Mouse (Mus musculus): ENCODE data around the gene Gm49425. TPM values are rescaled to one million over a fixed set of nuclear protein-coding genes. Genes with fewer than 3 reads are reported as not detected.
A peak's percentile ranks its signal among the peaks of the same experiment; 100 is the strongest.

The Gm49425 gene
- polyA plus RNA-seq, 2 experiments from 2014 or later: not detected

DNA sequence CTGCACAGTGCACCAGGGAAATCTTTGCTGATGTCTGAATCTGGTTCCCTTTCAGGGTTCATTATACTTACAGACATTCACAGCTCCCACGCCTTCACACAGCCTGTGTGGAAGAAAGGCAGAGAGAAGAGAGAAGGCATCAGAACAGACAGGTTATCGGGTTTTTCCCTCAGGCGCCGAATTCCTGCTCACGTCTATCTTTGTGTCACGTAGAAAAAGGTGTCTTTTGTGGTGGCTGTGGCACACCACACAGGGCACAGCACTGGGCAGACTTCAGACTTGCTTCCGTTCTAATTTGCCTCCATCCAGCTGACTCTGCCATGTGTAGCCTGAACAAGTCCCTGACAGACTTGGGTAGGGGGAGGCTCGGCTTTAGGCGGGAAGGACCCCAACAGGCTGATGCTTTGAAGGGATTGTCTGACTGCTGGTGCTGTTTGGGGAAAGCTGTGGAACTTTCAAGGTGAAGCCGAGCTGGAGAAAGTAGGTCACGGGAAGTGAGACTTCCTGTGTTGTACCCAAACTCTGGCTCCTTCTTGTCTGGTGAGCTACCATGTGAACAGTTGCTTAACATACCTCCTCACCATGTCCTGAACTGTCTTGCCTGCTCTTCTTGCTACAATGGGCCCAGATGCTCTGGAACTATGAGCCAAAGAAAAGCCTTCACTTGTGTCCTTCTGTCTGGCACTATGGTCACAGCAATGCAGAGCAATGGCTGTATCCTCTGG lies 31.0 kb downstream of the Gm49425 start:
- peak; percentile 68 for ATAC-seq

- no peak for ATAC-seq
These were observed 32.1 kb downstream of the Gm49425 start for GRCm38 (mm10) chr15:101484939-101485338.

DNA sequence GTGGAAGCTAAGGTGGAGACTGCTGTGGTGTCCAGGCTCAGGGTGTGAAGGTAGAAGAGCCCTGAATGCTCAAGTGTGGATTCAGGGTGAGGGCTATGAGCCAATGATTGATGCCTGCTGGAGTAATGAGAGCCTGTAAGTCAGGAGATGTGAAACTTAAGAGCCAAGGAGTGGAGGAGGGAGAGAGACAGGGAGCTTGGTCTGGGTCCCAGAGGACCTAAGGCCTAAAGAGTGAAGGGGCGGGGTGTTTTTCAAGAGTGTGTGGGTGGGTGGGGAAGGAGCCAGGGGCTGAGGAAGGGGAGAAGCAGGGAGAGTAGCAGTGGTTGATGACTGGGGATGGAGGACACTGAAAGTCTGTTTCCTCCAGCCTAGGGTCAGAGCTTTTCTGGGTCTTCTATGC lies 33.4 kb downstream of the Gm49425 start:
- no peak for ATAC-seq

DNA sequence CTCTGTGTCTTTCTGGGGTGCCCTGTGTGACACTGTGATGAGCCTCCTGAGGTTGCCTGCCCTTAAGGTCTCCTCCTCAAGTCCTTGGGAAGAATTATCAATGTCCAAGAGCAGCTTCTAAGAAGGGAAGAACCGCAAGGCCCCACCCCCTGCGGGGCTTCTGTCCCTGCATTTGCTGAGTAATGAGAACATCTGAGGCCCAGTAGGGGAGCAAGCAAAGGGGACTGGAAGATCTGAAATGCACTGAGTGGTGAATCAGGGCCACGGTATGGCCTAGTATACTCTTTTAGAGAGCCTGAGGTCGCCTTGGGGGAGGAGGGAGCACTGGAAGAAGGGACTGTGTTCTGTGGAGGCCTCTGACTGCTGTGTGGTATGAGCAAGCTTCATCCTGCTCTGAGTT lies 35.0 kb downstream of the Gm49425 start:
- no peak for ATAC-seq

- no peak for ATAC-seq
These were observed 37.4 kb downstream of the Gm49425 start for GRCm38 (mm10) chr15:101479666-101480060.

DNA sequence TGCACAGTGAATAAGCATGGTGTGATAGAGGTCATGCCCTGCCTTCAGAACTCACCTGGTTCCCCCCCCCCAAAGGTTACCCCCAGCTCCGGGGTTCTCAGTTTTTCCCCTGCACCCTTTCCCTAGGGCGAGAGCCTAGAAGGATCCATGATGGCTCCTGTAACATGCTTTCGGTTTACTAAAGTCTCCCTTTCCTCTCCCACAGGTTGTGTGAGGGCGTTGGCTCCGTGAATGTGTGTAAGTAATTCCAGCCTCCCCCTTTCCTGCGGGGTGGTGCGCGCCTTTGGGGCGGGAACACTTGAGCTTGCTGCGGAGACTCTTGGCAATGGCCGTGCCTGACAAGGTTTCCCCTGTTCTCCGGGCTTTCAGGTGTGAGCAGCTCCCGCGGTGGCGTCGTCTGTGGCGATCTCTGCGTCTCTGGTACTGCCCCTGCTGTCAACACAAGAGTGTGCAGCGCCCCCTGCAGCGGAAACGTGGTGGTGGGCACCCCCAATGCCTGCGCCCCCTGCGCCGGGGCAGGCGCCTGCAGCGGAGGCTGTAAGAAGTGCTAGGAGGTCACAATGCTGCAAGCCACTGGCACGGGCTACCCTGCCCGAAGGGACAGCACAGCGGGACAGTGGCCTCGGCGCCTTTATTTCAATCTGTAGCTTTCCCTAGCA lies 37.9 kb downstream of the Gm49425 start:
- ATAC-seq: no peak

DNA sequence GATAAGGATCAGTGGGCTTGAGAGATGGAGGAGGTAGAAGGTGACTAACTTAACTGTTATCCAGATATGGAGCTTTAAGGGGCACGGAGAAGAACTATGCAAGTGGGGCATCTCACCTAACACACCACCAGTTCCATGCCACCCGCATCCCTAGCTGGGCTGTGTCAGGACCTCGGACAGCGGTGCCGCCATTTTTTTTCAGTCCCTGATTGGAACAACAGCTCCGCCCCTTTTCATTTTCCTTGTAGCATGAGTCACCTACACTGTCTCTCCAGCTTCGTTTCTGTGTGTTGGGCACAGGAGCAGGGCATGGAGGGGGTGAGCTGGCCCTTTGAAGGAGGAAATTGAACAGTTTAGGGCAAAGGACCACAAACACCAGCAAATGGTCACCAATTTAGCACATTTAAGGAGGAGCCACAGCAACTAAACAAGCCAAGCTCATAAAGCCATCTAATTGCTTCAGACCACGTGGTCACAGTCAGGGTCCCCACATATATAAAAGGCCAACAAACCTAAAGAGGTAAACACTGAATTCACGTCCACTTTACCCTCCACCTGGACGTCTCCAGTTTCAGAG lies 44.0 kb downstream of the Gm49425 start, which contains the start of gene Krt86:
Gene Krt86, plus strand, starts transcription at position 527 of the 577 bp plus-strand sequence.
- no peak for ATAC-seq

- no peak for ATAC-seq
These were observed 48.0 kb downstream of the Gm49425 start for GRCm38 (mm10) chr15:101469093-101469492.

Other genes starting within 250 kb of the Gm49425 start
- gene Atg101, start 233.0 kb downstream of the Gm49425 start, polyA plus RNA-seq (2017; shearing (Covaris generic)): 10 to 100 TPM; 42.8 to 43.6 TPM
- gene 6030408B16Rik, start 224.0 kb downstream of the Gm49425 start, polyA plus RNA-seq (2017; shearing (Covaris generic)): under 1 TPM in 1 of 2 experiments, not detected in 1; 0.38 TPM
- not detected for gene Krt80, start 147.1 kb downstream of the Gm49425 start, polyA plus RNA-seq (2017; shearing (Covaris generic))
- not detected for gene Krt7, start 106.2 kb downstream of the Gm49425 start, polyA plus RNA-seq (2017; shearing (Covaris generic))
- 1 to 10 TPM in 1 of 2 experiments, under 1 TPM in 1; 0.50 to 1.4 TPM for gene Krt87, start 78.5 kb downstream of the Gm49425 start, polyA plus RNA-seq (2017; shearing (Covaris generic))
- gene Krt88, start 69.5 kb downstream of the Gm49425 start, polyA plus RNA-seq (2017; shearing (Covaris generic)): not detected
- gene Krt81, start 53.5 kb downstream of the Gm49425 start, polyA plus RNA-seq (2017; shearing (Covaris generic)): not detected
- gene Krt86, start 43.8 kb downstream of the Gm49425 start, polyA plus RNA-seq (2017; shearing (Covaris generic)): not detected
- gene Krt83, start 25.7 kb downstream of the Gm49425 start, polyA plus RNA-seq (2017; shearing (Covaris generic)): 1 to 10 TPM; 5.8 to 6.6 TPM
- gene Krt84, start 15.6 kb upstream of the Gm49425 start, polyA plus RNA-seq (2017; shearing (Covaris generic)): not detected
- not detected for gene Krt82, start 33.4 kb upstream of the Gm49425 start, polyA plus RNA-seq (2017; shearing (Covaris generic))
- gene Krt90, start 45.7 kb upstream of the Gm49425 start, polyA plus RNA-seq (2017; shearing (Covaris generic)): not detected
- gene Krt75, start 56.6 kb upstream of the Gm49425 start, polyA plus RNA-seq (2017; shearing (Covaris generic)): under 1 TPM in 1 of 2 experiments, not detected in 1; 0.17 TPM
- not detected for gene Gm5414, start 110.9 kb upstream of the Gm49425 start, polyA plus RNA-seq (2017; shearing (Covaris generic))
- gene Gm5478, start 130.1 kb upstream of the Gm49425 start, polyA plus RNA-seq (2017; shearing (Covaris generic)): not detected
- under 1 TPM in 1 of 2 experiments, not detected in 1; 0.24 TPM for gene Krt6b, start 163.0 kb upstream of the Gm49425 start, polyA plus RNA-seq (2017; shearing (Covaris generic))
- gene Krt6a, start 177.0 kb upstream of the Gm49425 start, polyA plus RNA-seq (2017; shearing (Covaris generic)): not detected
- gene Krt5, start 195.6 kb upstream of the Gm49425 start, polyA plus RNA-seq (2017; shearing (Covaris generic)): not detected
- not detected for gene Krt71, start 225.8 kb upstream of the Gm49425 start, polyA plus RNA-seq (2017; shearing (Covaris generic))